Mouse (Mus musculus): ENCODE measurements around the gene Armh1.

GRCm38 (mm10) chr4:117189856-117190543 is 61.9 kb downstream of the Armh1 start:
- no peak for TF ChIP-seq FOSL1 (IDR thresholded peaks at IDR 0.05; ENCODE audit: insufficient read depth, low read length, poor library complexity, severe bottlenecking)
- TF ChIP-seq USF1 (IDR thresholded peaks at IDR 0.05; ENCODE audit: low read depth), result no peak
- no peak for TF ChIP-seq CTCF (IDR thresholded peaks at IDR 0.05; ENCODE audit: control insufficient read depth, insufficient read depth, insufficient read length)
- no peak for TF ChIP-seq MYOD1 (IDR thresholded peaks at IDR 0.05; ENCODE audit: control insufficient read depth, insufficient read length, low read depth)
- peak; percentile 79 for TF ChIP-seq CEBPB (IDR thresholded peaks at IDR 0.05; ENCODE audit: low read depth)
- no peak for TF ChIP-seq MAX (IDR thresholded peaks at IDR 0.05)
